Mouse (Mus musculus) ES-E14 (cell line): Measurements from ENCODE around the gene Frmd7.

ENCODE experiments used
- HCFC1 ChIP-seq: IDR thresholded peaks from 2 replicates; pipeline ENCODE4 v1.6.1; 2012; ENCODE audit warnings: low read length, inconsistent platforms, borderline replicate concordance; ENCODE audit not compliant: insufficient read depth
- MAFK ChIP-seq: IDR thresholded peaks from 2 replicates; pipeline ENCODE4 v1.6.1; 2014; ENCODE audit warnings: mild to moderate bottlenecking, low read depth, low read length, inconsistent platforms; ENCODE audit not compliant: insufficient read depth
- ZNF384 ChIP-seq: IDR thresholded peaks from 2 replicates; pipeline ENCODE4 v1.6.1; 2012; ENCODE audit warnings: low read depth, low read length, inconsistent platforms

- no peak for TF ChIP-seq MAFK
- no peak for TF ChIP-seq HCFC1
- no peak for TF ChIP-seq ZNF384
Observed at GRCm38 (mm10) chrX:50864734-50865133, 77.8 kb downstream of the Frmd7 start.
